Mouse (Mus musculus): ENCODE measurements around the gene Plekhg6. TPM values are rescaled to one million over a fixed set of nuclear protein-coding genes. Genes with fewer than 3 reads are reported as not detected.

Plekhg6 gene
- polyA plus RNA-seq, 1 experiment from 2014 or later: 4.2 TPM

GRCm38 (mm10) chr6:125413326-125413725 lies 32.7 kb upstream of the Plekhg6 start:
- Histone ChIP-seq H3K9me3 (no peaks in the 10 kb centered on the region), H3K27me3 (peaks cover 5% of the 10 kb centered on the region; the same call in 1 of the 2 replicates), H3K4me1 (peaks cover 3% of the 10 kb centered on the region), H3K4me3 (no peak overlapping the region), H3K36me3 (no peaks in the 10 kb centered on the region), H3K4me2 (no peak overlapping the region), H3K27ac (no peak overlapping the region), H3K9ac (no peak overlapping the region)
- 59% methylated on average over 9 of the region's 9 CpGs for WGBS
- ATAC-seq (ENCODE audit: insufficient number of reproducible peaks, low FRiP score, low TSS enrichment, low read depth): no peak

- Histone ChIP-seq H3K4me1 (peaks cover 3% of the 10 kb centered on the region), H3K36me3 (no peaks in the 10 kb centered on the region), H3K4me2 (no peak overlapping the region), H3K9me3 (no peaks in the 10 kb centered on the region), H3K27ac (no peak overlapping the region), H3K9ac (no peak overlapping the region), H3K4me3 (no peak overlapping the region), H3K27me3 (no peaks in the 10 kb centered on the region)
- 90% methylated on average over 6 of the region's 6 CpGs for WGBS
- ATAC-seq (ENCODE audit: insufficient number of reproducible peaks, low FRiP score, low TSS enrichment, low read depth): no peak
Measured at GRCm38 (mm10) chr6:125411661-125412060, 31.1 kb upstream of the Plekhg6 start.

- no peak for ATAC-seq (ENCODE audit: insufficient number of reproducible peaks, low FRiP score, low TSS enrichment, low read depth)
- WGBS: 44% methylated on average over 8 of the region's 8 CpGs
- no peaks in the 10 kb centered on the region for H3K27me3 ChIP-seq
- no peak overlapping the region for H3K9ac ChIP-seq
- peaks cover 3% of the 10 kb centered on the region for H3K4me1 ChIP-seq
- H3K4me2 ChIP-seq: no peak overlapping the region
- H3K27ac ChIP-seq: no peak overlapping the region
- H3K9me3 ChIP-seq: no peaks in the 10 kb centered on the region
- H3K36me3 ChIP-seq: no peaks in the 10 kb centered on the region
- H3K4me3 ChIP-seq: no peak overlapping the region
Measured at GRCm38 (mm10) chr6:125410995-125411547, 30.5 kb upstream of the Plekhg6 start.

- Histone ChIP-seq H3K4me2 (no peak overlapping the region), H3K36me3 (no peaks in the 10 kb centered on the region), H3K27ac (no peak overlapping the region), H3K4me1 (peaks cover 3% of the 10 kb centered on the region), H3K9ac (no peak overlapping the region), H3K27me3 (no peaks in the 10 kb centered on the region), H3K4me3 (no peak overlapping the region), H3K9me3 (no peaks in the 10 kb centered on the region)
- WGBS: 66% methylated on average over 11 of the region's 11 CpGs
- ATAC-seq (ENCODE audit: insufficient number of reproducible peaks, low FRiP score, low TSS enrichment, low read depth): no peak
Measured at GRCm38 (mm10) chr6:125410551-125410950, 30.0 kb upstream of the Plekhg6 start.

- peaks cover 3% of the 10 kb centered on the region for H3K4me1 ChIP-seq
- H3K4me3 ChIP-seq: no peak overlapping the region
- H3K9ac ChIP-seq: no peak overlapping the region
- no peaks in the 10 kb centered on the region for H3K9me3 ChIP-seq
- H3K27ac ChIP-seq: no peak overlapping the region
- no peak overlapping the region for H3K4me2 ChIP-seq
- H3K27me3 ChIP-seq: no peaks in the 10 kb centered on the region
- H3K36me3 ChIP-seq: no peaks in the 10 kb centered on the region
- 90% methylated on average over 10 of the region's 10 CpGs for WGBS
- no peak for ATAC-seq (ENCODE audit: insufficient number of reproducible peaks, low FRiP score, low TSS enrichment, low read depth)
Measured at GRCm38 (mm10) chr6:125407657-125408056, 27.1 kb upstream of the Plekhg6 start.

GRCm38 (mm10) chr6:125407224-125407623 lies 26.6 kb upstream of the Plekhg6 start:
- no peak for ATAC-seq (ENCODE audit: insufficient number of reproducible peaks, low FRiP score, low TSS enrichment, low read depth)
- Histone ChIP-seq H3K9me3 (no peaks in the 10 kb centered on the region), H3K4me2 (no peak overlapping the region), H3K27ac (no peak overlapping the region), H3K27me3 (no peaks in the 10 kb centered on the region), H3K4me3 (no peak overlapping the region), H3K36me3 (no peaks in the 10 kb centered on the region), H3K4me1 (peaks cover 3% of the 10 kb centered on the region), H3K9ac (no peak overlapping the region)
- 84% methylated on average over 7 of the region's 7 CpGs for WGBS

- no peak overlapping the region for H3K4me2 ChIP-seq
- peaks cover 3% of the 10 kb centered on the region for H3K4me1 ChIP-seq
- no peak overlapping the region for H3K4me3 ChIP-seq
- WGBS: 63% methylated on average over 14 of the region's 14 CpGs
- no peak for ATAC-seq (ENCODE audit: insufficient number of reproducible peaks, low FRiP score, low TSS enrichment, low read depth)
- no peaks in the 10 kb centered on the region for H3K9me3 ChIP-seq
- H3K27me3 ChIP-seq: no peaks in the 10 kb centered on the region
- no peak overlapping the region for H3K9ac ChIP-seq
- H3K27ac ChIP-seq: no peak overlapping the region
- no peaks in the 10 kb centered on the region for H3K36me3 ChIP-seq
Measured at GRCm38 (mm10) chr6:125405461-125406382, 25.1 kb upstream of the Plekhg6 start.

GRCm38 (mm10) chr6:125389853-125390252 lies 9.3 kb upstream of the Plekhg6 start:
- no peak for ATAC-seq (ENCODE audit: insufficient number of reproducible peaks, low FRiP score, low TSS enrichment, low read depth)
- Histone ChIP-seq H3K27me3 (no peaks in the 10 kb centered on the region), H3K27ac (no peak overlapping the region), H3K4me2 (no peak overlapping the region), H3K4me1 (no peaks in the 10 kb centered on the region), H3K4me3 (no peak overlapping the region), H3K36me3 (no peaks in the 10 kb centered on the region), H3K9ac (no peak overlapping the region), H3K9me3 (no peaks in the 10 kb centered on the region)
- WGBS: 87% methylated on average over 5 of the region's 5 CpGs

GRCm38 (mm10) chr6:125386080-125386479 lies 5.5 kb upstream of the Plekhg6 start:
- Histone ChIP-seq H3K27ac (no peak overlapping the region), H3K36me3 (no peaks in the 10 kb centered on the region), H3K4me2 (no peak overlapping the region), H3K9ac (no peak overlapping the region), H3K27me3 (peaks cover 21% of the 10 kb centered on the region), H3K9me3 (no peaks in the 10 kb centered on the region), H3K4me1 (no peaks in the 10 kb centered on the region), H3K4me3 (no peak overlapping the region)
- no peak for ATAC-seq (ENCODE audit: insufficient number of reproducible peaks, low FRiP score, low TSS enrichment, low read depth)
- 53% methylated on average over 6 of the region's 6 CpGs for WGBS

GRCm38 (mm10) chr6:125385066-125385974 lies 4.7 kb upstream of the Plekhg6 start:
- Histone ChIP-seq H3K36me3 (no peaks in the 10 kb centered on the region), H3K9me3 (no peaks in the 10 kb centered on the region), H3K4me3 (no peak overlapping the region), H3K27me3 (peaks cover 28% of the 10 kb centered on the region), H3K9ac (no peak overlapping the region), H3K4me1 (peaks cover 4% of the 10 kb centered on the region), H3K4me2 (no peak overlapping the region), H3K27ac (no peak overlapping the region)
- WGBS: 62% methylated on average over 11 of the region's 11 CpGs
- ATAC-seq (ENCODE audit: insufficient number of reproducible peaks, low FRiP score, low TSS enrichment, low read depth): no peak

- WGBS: 65% methylated on average over 2 of the region's 2 CpGs
- H3K9ac ChIP-seq: no peak overlapping the region
- no peak overlapping the region for H3K4me2 ChIP-seq
- peaks cover 32% of the 10 kb centered on the region for H3K4me1 ChIP-seq
- ATAC-seq (ENCODE audit: insufficient number of reproducible peaks, low FRiP score, low TSS enrichment, low read depth): no peak
- no peak overlapping the region for H3K27ac ChIP-seq
- no peaks in the 10 kb centered on the region for H3K36me3 ChIP-seq
- no peak overlapping the region for H3K4me3 ChIP-seq
- H3K27me3 ChIP-seq: peaks cover 60% of the 10 kb centered on the region
- H3K9me3 ChIP-seq: no peaks in the 10 kb centered on the region
Measured at GRCm38 (mm10) chr6:125382024-125382423, 1.4 kb upstream of the Plekhg6 start.
